Mouse (Mus musculus): ENCODE measurements around the gene Trpm4.
"Not testable (repeated sequence)": the region's sequence is repeated elsewhere in the genome, so short reads cannot be mapped to it uniquely, and the experiment has no call there.

Trpm4 gene

GRCm38 (mm10) chr7:45255822-45256221 lies 77.8 kb downstream of the Trpm4 start:
- not testable (repeated sequence) for DNase-seq (ENCODE audit: low read depth, low spot score)

DNA sequence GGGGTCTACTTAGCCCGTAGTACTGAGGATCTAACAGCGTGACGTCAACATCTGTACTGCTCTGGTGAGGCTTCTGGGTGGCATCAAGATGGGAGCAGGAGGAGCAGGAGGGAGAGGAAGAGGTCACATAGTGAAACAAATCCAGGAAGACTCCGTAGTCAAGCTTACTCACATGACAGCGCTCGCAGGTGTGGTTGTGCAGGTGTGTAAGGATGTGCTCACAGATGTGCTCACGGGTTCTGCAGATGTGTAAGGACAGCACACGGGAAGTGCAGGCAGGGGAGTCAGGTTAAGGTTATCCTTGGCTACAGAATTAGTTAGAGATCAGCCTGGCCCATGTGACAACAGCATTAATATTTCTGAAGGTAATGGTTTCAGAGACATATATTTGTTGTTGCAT lies 79.8 kb downstream of the Trpm4 start:
- DNase-seq (ENCODE audit: low read depth, low spot score), result no peak
